Mouse (Mus musculus) CD4-positive helper T cell, adult 2 months (primary cell): Measurements from ENCODE around the gene Cass4.

Experiments used
- DNase-seq: peaks from one replicate; pipeline ENCODE4 v3.0.0-alpha.2; 2012; ENCODE audit warnings: low read depth, missing footprints, low spot score

Cass4 gene

GRCm38 (mm10) chr2:172440640-172441005 is 47.0 kb downstream of the Cass4 start:
- DNase-seq = no peak

- DNase-seq = peak; percentile 48
Measured at GRCm38 (mm10) chr2:172441176-172441575, 47.6 kb downstream of the Cass4 start.

- DNase-seq = no peak
Measured at GRCm38 (mm10) chr2:172445617-172446016, 52.0 kb downstream of the Cass4 start.

GRCm38 (mm10) chr2:172447317-172447716 is 53.7 kb downstream of the Cass4 start:
- DNase-seq = peak; percentile 51

GRCm38 (mm10) chr2:172448329-172448728 is 54.7 kb downstream of the Cass4 start:
- no peak for DNase-seq

GRCm38 (mm10) chr2:172450640-172451039 is 57.0 kb downstream of the Cass4 start:
- DNase-seq = no peak

GRCm38 (mm10) chr2:172452031-172452430 is 58.4 kb downstream of the Cass4 start:
- DNase-seq = no peak

GRCm38 (mm10) chr2:172452458-172452857 is 58.9 kb downstream of the Cass4 start:
- DNase-seq = no peak

GRCm38 (mm10) chr2:172458496-172458895 is 64.9 kb downstream of the Cass4 start, which contains the start of gene Gcnt7:
TSS of gene Gcnt7 (minus strand) at chr2:172458596.
- no peak for DNase-seq

GRCm38 (mm10) chr2:172460647-172461046 is 67.1 kb downstream of the Cass4 start:
- DNase-seq = no peak

- no peak for DNase-seq
Measured at GRCm38 (mm10) chr2:172462813-172463212, 69.2 kb downstream of the Cass4 start.

- no peak for DNase-seq
Measured at GRCm38 (mm10) chr2:172466427-172467132, 73.0 kb downstream of the Cass4 start.

GRCm38 (mm10) chr2:172467206-172467605 is 73.6 kb downstream of the Cass4 start:
- DNase-seq = no peak

- DNase-seq = no peak
Measured at GRCm38 (mm10) chr2:172468346-172468819, 74.8 kb downstream of the Cass4 start.

GRCm38 (mm10) chr2:172472318-172472717 is 78.7 kb downstream of the Cass4 start, which contains the start of gene Fam209:
TSS of gene Fam209 (plus strand) at chr2:172472520.
- DNase-seq = no peak

- DNase-seq = no peak
Measured at GRCm38 (mm10) chr2:172473591-172473990, 80.0 kb downstream of the Cass4 start.

GRCm38 (mm10) chr2:172474970-172475369 is 81.4 kb downstream of the Cass4 start:
- peak; percentile 38 for DNase-seq

GRCm38 (mm10) chr2:172476707-172477260 is 83.2 kb downstream of the Cass4 start:
- no peak for DNase-seq

GRCm38 (mm10) chr2:172477350-172477749 is 83.8 kb downstream of the Cass4 start:
- no peak for DNase-seq

GRCm38 (mm10) chr2:172477860-172478259 is 84.3 kb downstream of the Cass4 start:
- peak; percentile 44 for DNase-seq

GRCm38 (mm10) chr2:172480296-172480695 is 86.7 kb downstream of the Cass4 start:
- DNase-seq = no peak

- DNase-seq = no peak
Measured at GRCm38 (mm10) chr2:172481654-172482385, 88.2 kb downstream of the Cass4 start.
